Mouse (Mus musculus) thymus, adult 2 months (tissue): Measurements from ENCODE around the gene 4930404N11Rik. TPM values are rescaled to one million over a fixed set of nuclear protein-coding genes. Genes with fewer than 3 reads are reported as not detected.

Experiments
- DNase-seq: peaks from one replicate; pipeline ENCODE4 v3.0.0; 2021
- H3K27ac ChIP-seq: fragments of 200-500 bp; 2 replicates; pipeline ENCODE4 v1.5.1; 2012; ENCODE audit warnings: low read length, control low read depth; ENCODE audit not compliant: control insufficient read depth, insufficient read depth
- H3K27me3 ChIP-seq: fragments of 200-500 bp; 2 replicates; pipeline ENCODE4 v1.6.1; 2012; ENCODE audit warnings: mild to moderate bottlenecking, low read length, moderate library complexity, mixed read lengths; ENCODE audit not compliant: control insufficient read depth, insufficient read depth
- H3K36me3 ChIP-seq: fragments of 200-500 bp; 2 replicates; pipeline ENCODE4 v1.6.1; 2012; ENCODE audit warnings: mild to moderate bottlenecking, low read length, moderate library complexity; ENCODE audit not compliant: control insufficient read depth, insufficient read depth
- H3K4me1 ChIP-seq: fragments of 200-500 bp; replicated peaks from 2 replicates; pipeline ENCODE4 v1.6.1; 2012; ENCODE audit warnings: low read length; ENCODE audit not compliant: control insufficient read depth, insufficient read depth
- H3K4me3 ChIP-seq: fragments of 200-500 bp; 2 replicates; pipeline ENCODE4 v1.5.1; 2012; ENCODE audit warnings: mild to moderate bottlenecking, low read length, control low read depth, moderate library complexity; ENCODE audit not compliant: control insufficient read depth, insufficient read depth
- CTCF ChIP-seq: fragments of 200-500 bp; IDR thresholded peaks from 2 replicates; pipeline ENCODE4 v1.5.1; 2012; ENCODE audit warnings: mild to moderate bottlenecking, control low read depth, low read length, moderate library complexity, borderline replicate concordance; ENCODE audit not compliant: control insufficient read depth, poor library complexity, insufficient read depth; ENCODE audit errors: extremely low read depth
- POLR2A ChIP-seq: fragments of 200-500 bp; IDR thresholded peaks from 2 replicates; pipeline ENCODE4 v1.6.1; 2012; ENCODE audit warnings: mild to moderate bottlenecking, low read length, control low read depth, moderate library complexity; ENCODE audit not compliant: control insufficient read depth, poor library complexity, insufficient read depth; ENCODE audit errors: extremely low read depth
- WGBS: fragments of 180-500 bp; shearing (Covaris S2); methylation state at CpG from one replicate; pipeline ENCODE4 v1.1.7; 2018; 5-methylcytosine and 5-hydroxymethylcytosine counted together
- polyA plus RNA-seq: library from polyadenylated mRNA; depleted of rRNA; stranded (reverse); fragments of >200 nt; gene quantifications from 2 replicates; pipeline ENCODE4 v1.2.3, GENCODE M21; 2012

4930404N11Rik gene
- polyA plus RNA-seq, 1 experiment = 12.7 TPM

DNA sequence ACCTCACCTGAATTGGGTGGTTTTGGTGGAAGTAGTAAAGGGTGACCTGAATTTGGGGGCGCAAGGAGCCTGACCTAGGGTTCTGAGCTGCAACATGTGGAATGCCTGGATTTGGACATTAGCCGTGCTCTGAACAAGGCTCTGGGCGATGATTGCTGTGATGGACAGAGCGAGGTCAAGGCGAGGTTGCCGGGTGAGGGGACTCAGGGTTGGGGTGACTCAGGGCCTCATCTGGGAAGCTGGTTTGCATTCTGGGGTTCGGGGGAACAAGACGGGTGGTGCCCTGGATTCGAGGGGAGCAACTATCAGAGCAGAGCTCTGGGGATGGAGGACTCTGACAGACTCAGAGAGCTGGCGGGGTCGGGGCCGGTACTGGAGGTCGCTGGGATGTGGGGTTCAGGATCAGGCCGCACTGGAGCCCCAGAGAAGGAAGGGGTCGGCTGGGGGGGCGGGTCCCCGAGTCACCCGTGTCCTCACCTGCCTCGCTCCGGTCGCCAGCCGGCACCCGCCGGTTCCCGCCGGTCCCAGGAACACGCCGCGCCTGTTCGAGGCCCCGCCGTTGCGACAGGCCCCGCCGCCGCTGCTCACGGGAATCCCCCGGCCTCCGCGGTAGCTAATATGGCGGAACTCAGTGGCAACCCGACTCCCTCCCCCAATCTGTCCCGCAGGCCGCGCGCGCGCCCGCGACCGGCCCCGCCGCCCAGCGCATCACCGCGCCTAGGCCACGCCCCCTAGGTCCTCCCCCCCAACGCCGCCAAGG, 12.4 kb upstream of the 4930404N11Rik start, which contains the start of gene Fzr1:
TSS of gene Fzr1 (minus strand) at position 724 of the 760 bp plus-strand sequence.
- Histone ChIP-seq H3K4me1 (peaks cover 28% of the 10 kb centered on the region), H3K27me3 (no peaks in the 10 kb centered on the region), H3K36me3 (no peaks in the 10 kb centered on the region), H3K4me3 (peak within 1 kb of the TSS; percentile 73), H3K27ac (peak within 1 kb of the TSS; percentile 36; the same call in 1 of the 2 replicates)
- DNase-seq = no peak
- WGBS = 1% methylated on average over 58 of the region's 59 CpGs
- TF ChIP-seq POLR2A = no peak
- no peak for TF ChIP-seq CTCF

DNA sequence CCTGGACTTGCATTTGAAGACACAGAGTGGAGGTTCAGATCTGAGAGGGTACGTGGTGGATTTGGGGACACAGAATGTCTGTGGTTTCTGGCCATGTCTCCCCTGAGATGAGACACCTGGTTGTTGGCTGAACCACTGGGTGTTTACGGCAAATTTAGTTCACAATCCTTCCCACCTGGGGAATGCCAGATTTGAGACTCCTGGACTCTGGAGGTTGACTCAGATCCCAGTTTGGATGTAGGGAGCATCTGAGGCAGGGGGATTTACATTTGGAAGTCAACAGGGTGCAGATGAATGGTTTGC, 11.7 kb upstream of the 4930404N11Rik start:
- Histone ChIP-seq H3K4me3 (peak overlapping the region; percentile 73; the same call in 1 of the 2 replicates), H3K27ac (no peak overlapping the region), H3K36me3 (no peaks in the 10 kb centered on the region), H3K27me3 (no peaks in the 10 kb centered on the region), H3K4me1 (peaks cover 25% of the 10 kb centered on the region)
- no peak for DNase-seq
- TF ChIP-seq POLR2A = no peak
- TF ChIP-seq CTCF = no peak
- 3% methylated on average over 2 of the region's 2 CpGs for WGBS

GRCm38 (mm10) chr10:81376561-81377361, 11.1 kb upstream of the 4930404N11Rik start:
- Histone ChIP-seq H3K4me3 (peak overlapping the region; percentile 73; the same call in 1 of the 2 replicates), H3K4me1 (peaks cover 20% of the 10 kb centered on the region), H3K36me3 (no peaks in the 10 kb centered on the region), H3K27ac (no peak overlapping the region), H3K27me3 (no peaks in the 10 kb centered on the region)
- TF ChIP-seq POLR2A (no peak), CTCF (no peak)
- DNase-seq = peak; percentile 44
- 49% methylated on average over 6 of the region's 6 CpGs for WGBS

DNA sequence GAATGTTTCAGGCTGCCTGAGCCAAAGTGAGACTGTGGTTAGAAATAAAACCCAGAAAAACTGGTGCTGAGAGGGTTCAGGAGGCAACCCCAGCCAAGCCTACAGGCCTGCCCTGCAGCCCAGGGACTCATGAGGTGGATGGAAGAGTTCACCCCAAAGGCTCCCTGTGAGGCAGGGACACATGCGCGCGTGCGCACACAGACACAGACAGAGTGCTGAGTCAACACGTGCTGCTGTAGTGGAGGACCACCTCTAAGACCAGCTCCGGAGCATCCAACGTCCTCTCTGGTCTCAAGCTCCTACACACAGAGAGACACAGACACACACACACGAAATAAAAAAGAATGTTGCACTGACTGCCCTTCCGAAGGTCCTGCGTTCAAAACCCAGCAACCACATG, 9.7 kb upstream of the 4930404N11Rik start:
- Histone ChIP-seq H3K27me3 (no peaks in the 10 kb centered on the region), H3K27ac (no peak overlapping the region), H3K4me3 (no peak overlapping the region), H3K36me3 (peaks cover 9% of the 10 kb centered on the region), H3K4me1 (peaks cover 20% of the 10 kb centered on the region)
- WGBS = 95% methylated on average over 10 of the region's 10 CpGs
- DNase-seq = no peak
- TF ChIP-seq CTCF = no peak
- no peak for TF ChIP-seq POLR2A

- 95% methylated on average over 6 of the region's 6 CpGs for WGBS
- no peak overlapping the region for H3K27ac ChIP-seq
- H3K4me3 ChIP-seq = no peak overlapping the region
- no peak for DNase-seq
- H3K4me1 ChIP-seq = no peaks in the 10 kb centered on the region
- H3K27me3 ChIP-seq = no peaks in the 10 kb centered on the region
- TF ChIP-seq CTCF (no peak), POLR2A (no peak)
- H3K36me3 ChIP-seq = peaks cover 39% of the 10 kb centered on the region
Observed at GRCm38 (mm10) chr10:81367207-81367495, 1.5 kb upstream of the 4930404N11Rik start.

DNA sequence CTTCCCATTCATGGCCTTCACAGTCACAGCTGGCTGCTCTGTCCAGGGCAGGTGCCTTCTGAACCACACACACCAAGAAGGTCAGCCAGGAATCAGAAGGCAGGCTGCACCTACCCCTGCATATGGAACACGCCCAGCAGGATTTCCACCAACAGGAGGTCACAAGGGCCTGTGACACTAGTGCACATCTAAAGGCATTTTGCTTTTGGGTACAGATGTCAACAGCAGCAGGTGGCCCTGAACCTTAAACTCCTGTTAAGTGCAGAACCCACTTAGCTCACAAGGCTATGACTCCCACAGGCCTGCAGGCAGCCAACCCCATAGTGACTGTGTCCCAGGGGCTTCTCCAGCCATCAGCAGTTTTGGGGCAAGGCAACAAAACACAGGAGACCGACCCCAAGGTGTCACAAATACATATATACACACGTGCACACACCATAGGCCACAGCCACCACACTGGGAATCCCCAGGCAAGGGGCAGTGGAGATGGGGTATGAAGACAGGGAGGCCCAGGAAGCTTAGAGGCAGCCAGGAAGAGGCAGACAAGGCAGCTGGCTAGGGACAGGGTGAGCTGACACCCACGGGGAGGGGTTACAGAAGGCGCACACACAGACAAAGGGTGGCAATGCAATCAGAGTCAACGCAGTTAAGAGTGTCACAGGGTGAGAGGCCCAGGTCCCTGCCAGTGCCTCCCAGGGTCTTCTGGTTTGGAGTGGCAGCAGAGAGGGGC, 1.0 kb upstream of the 4930404N11Rik start:
- WGBS = 77% methylated on average over 6 of the region's 6 CpGs
- no peak for TF ChIP-seq POLR2A
- TF ChIP-seq CTCF = no peak
- no peaks in the 10 kb centered on the region for H3K4me1 ChIP-seq
- H3K36me3 ChIP-seq = peaks cover 39% of the 10 kb centered on the region
- no peak for DNase-seq
- H3K27me3 ChIP-seq = no peaks in the 10 kb centered on the region
- H3K27ac ChIP-seq = no peak overlapping the region
- no peak overlapping the region for H3K4me3 ChIP-seq
